Mouse (Mus musculus): Measurements from ENCODE around the gene Gm9195.

- TF ChIP-seq CTCF (IDR thresholded peaks at IDR 0.05; ENCODE audit: low read depth) (no peak), EP300 (IDR thresholded peaks at IDR 0.05; ENCODE audit: low read depth) (no peak)
Observed at GRCm38 (mm10) chr14:72440929-72441328, 50.7 kb downstream of the Gm9195 start.
